Mouse (Mus musculus) stomach, embryonic 16.5 days (tissue): ENCODE results near the gene 1700020L24Rik. TPM values are rescaled to one million over a fixed set of nuclear protein-coding genes. Genes with fewer than 3 reads are reported as not detected.

Experiments used
- ATAC-seq: fragments of 200-750 bp; cut with Nextera tagmentation; 2 replicates; pipeline ENCODE4 v1.8.0; 2017; ENCODE audit warnings: moderate number of reproducible peaks, moderate TSS enrichment; ENCODE audit not compliant: insufficient read depth, low FRiP score
- H3K27ac ChIP-seq: fragments of 300-500 bp; sonication (generic); 2 replicates; pipeline ENCODE4 v1.5.1; 2014; ENCODE audit warnings: low read length
- H3K27me3 ChIP-seq: fragments of 300-500 bp; sonication (generic); 2 replicates; pipeline ENCODE4 v1.6.1; 2014; ENCODE audit warnings: low read length, control low read depth, mixed read lengths; ENCODE audit not compliant: control insufficient read depth, insufficient read depth
- H3K36me3 ChIP-seq: fragments of 300-500 bp; sonication (generic); 2 replicates; pipeline ENCODE4 v1.6.1; 2014; ENCODE audit warnings: low read length; ENCODE audit not compliant: control insufficient read depth, insufficient read depth
- H3K4me1 ChIP-seq: fragments of 300-500 bp; sonication (generic); 2 replicates; pipeline ENCODE4 v1.6.1; 2014; ENCODE audit warnings: low read length, control low read depth, mixed read lengths; ENCODE audit not compliant: control insufficient read depth, insufficient read depth
- H3K4me2 ChIP-seq: fragments of 300-500 bp; sonication (generic); 2 replicates; pipeline ENCODE4 v1.6.1; 2014; ENCODE audit warnings: low read depth, low read length, mixed read lengths
- H3K4me3 ChIP-seq: fragments of 300-500 bp; sonication (generic); replicated peaks from 2 replicates; pipeline ENCODE4 v1.5.1; 2014; ENCODE audit warnings: mild to moderate bottlenecking, low read length
- H3K9ac ChIP-seq: fragments of 300-500 bp; sonication (generic); 2 replicates; pipeline ENCODE4 v1.6.1; 2014; ENCODE audit warnings: low read length
- H3K9me3 ChIP-seq: fragments of 300-500 bp; sonication (generic); replicated peaks from 2 replicates; pipeline ENCODE4 v1.6.1; 2016; ENCODE audit warnings: low read length, control low read depth; ENCODE audit not compliant: control insufficient read depth
- WGBS: fragments of 180-500 bp; shearing (Covaris S2); extraction: QIAGEN DNeasy Blood & Tissue Kit; methylation state at CpG from one replicate; pipeline ENCODE4 v1.1.7; 2014; 5-methylcytosine and 5-hydroxymethylcytosine counted together
- polyA plus RNA-seq: library from polyadenylated mRNA; unstranded; fragments of >200 nt; fragmentation: Nextera tagmentation; extraction: Ambion mirVana; gene quantifications from 2 replicates; pipeline ENCODE4 v1.2.1, GENCODE M21; 2015

1700020L24Rik gene
- polyA plus RNA-seq, 1 experiment from 2014 or later: 0.21 TPM

- Histone ChIP-seq H3K36me3 (no peaks in the 10 kb centered on the region), H3K9me3 (no peaks in the 10 kb centered on the region), H3K9ac (no peak within 1 kb of the TSS), H3K4me3 (no peak within 1 kb of the TSS), H3K4me2 (no peak within 1 kb of the TSS), H3K27ac (no peak within 1 kb of the TSS), H3K27me3 (peaks cover 27% of the 10 kb centered on the region), H3K4me1 (0 out of 2 replicates have a peak, but pooled peaks cover 6% of the 10 kb centered on the region)
- WGBS: 48% methylated on average over 5 of the region's 5 CpGs
- no peak for ATAC-seq
Observed at GRCm38 (mm10) chr11:83429355-83429754, 8.1 kb upstream of the 1700020L24Rik start, which contains the start of gene Gas2l2. Gene Gas2l2 (minus strand): TSS chr11:83429455.

DNA sequence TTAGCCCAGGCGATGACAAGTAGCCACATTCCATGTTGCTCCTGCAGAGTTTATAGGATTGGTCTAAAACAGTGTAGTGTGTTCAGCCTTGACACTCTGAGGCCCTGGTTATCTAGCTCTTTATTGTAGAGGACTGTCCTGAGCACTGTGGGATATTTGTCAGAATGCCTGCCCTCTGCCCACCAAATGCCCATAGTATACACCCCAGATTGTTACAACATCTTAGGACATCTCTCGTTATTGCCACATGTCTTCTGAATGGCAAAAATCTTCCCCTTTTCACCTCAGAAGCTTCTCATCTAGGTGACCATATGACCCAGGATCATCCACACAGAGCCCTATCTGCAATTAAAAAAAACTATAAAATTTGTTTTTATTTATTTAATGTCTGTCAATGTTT lies 4.9 kb upstream of the 1700020L24Rik start:
- no peaks in the 10 kb centered on the region for H3K9me3 ChIP-seq
- H3K27ac ChIP-seq: no peak overlapping the region
- no peak overlapping the region for H3K4me2 ChIP-seq
- no peak overlapping the region for H3K4me3 ChIP-seq
- peaks cover 9% of the 10 kb centered on the region; the same call in 1 of the 2 replicates for H3K27me3 ChIP-seq
- H3K9ac ChIP-seq: no peak overlapping the region
- WGBS: 80% methylated on average over 2 of the region's 2 CpGs
- 0 out of 2 replicates have a peak, but pooled peaks cover 6% of the 10 kb centered on the region for H3K4me1 ChIP-seq
- no peaks in the 10 kb centered on the region for H3K36me3 ChIP-seq
- no peak for ATAC-seq

GRCm38 (mm10) chr11:83439426-83440060 lies 2.1 kb downstream of the 1700020L24Rik start:
- no peaks in the 10 kb centered on the region for H3K9me3 ChIP-seq
- 29% methylated on average over 11 of the region's 11 CpGs for WGBS
- peak overlapping the region; percentile 74 for H3K4me3 ChIP-seq
- no peak for ATAC-seq
- H3K27ac ChIP-seq: no peak overlapping the region
- no peaks in the 10 kb centered on the region for H3K36me3 ChIP-seq
- H3K9ac ChIP-seq: peak overlapping the region; percentile 71; the same call in 1 of the 2 replicates
- peak overlapping the region; percentile 96 for H3K4me2 ChIP-seq
- H3K4me1 ChIP-seq: peaks cover 2% of the 10 kb centered on the region; the same call in 1 of the 2 replicates
- H3K27me3 ChIP-seq: peaks cover 33% of the 10 kb centered on the region

DNA sequence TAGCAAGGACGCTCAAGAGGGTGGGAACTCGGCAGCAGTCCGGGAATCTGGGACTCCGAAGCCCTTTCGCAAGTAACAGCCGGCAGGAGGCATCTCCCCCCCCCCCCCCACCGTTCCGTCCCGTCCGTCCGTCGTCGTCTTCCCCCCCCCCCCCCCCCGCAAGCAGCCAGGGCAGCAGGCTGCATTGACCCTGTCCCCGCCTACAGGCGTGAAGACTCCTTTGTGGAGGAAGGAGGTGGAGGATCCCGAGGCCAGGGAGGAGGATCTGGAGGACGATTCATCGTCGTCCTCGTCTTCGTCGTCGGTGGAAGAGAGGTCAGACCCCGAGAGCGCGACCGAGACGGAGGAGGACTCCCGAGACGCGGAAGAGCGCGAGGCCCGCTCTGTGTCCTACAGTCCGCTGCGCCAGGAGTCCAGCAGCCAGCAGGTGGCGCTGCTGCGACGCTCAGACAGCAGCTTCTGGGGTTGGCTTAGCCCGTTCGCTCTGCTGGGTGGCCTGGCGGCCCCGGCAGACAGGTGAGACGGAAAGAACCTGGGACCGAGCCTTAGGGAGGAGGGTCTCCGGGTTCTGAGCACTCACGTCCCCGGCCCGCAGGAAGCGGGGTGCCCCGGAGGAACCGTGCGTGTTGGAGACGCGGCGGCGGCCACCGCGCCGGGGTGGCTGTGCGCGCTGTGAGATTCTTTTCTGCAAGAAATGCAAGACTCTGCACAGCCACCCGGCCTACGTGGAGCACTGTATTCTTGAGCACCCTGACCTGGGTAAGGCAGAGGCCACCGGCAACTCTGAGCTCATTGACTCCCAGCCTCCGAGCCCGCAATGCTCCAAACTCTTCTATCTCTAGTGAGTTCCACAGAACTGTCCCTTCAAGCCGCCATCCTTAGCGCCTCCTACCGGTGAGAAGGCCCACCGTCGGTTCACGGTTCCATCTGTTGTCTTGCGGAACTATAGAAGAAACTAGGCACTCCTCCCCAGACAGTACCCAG lies 2.9 kb downstream of the 1700020L24Rik start:
- under 1% methylated on average over 63 of the region's 75 CpGs for WGBS
- ATAC-seq: peak; percentile 90
- H3K4me3 ChIP-seq: peak overlapping the region; percentile 74
- peaks cover 40% of the 10 kb centered on the region for H3K27me3 ChIP-seq
- H3K9ac ChIP-seq: peak overlapping the region; percentile 72
- no peaks in the 10 kb centered on the region for H3K36me3 ChIP-seq
- peaks cover 5% of the 10 kb centered on the region; the same call in 1 of the 2 replicates for H3K4me1 ChIP-seq
- H3K9me3 ChIP-seq: no peaks in the 10 kb centered on the region
- H3K4me2 ChIP-seq: peak overlapping the region; percentile 96
- H3K27ac ChIP-seq: no peak overlapping the region

- H3K27me3 ChIP-seq: peaks cover 41% of the 10 kb centered on the region
- peaks cover 5% of the 10 kb centered on the region; the same call in 1 of the 2 replicates for H3K4me1 ChIP-seq
- peak overlapping the region; percentile 74; the same call in 1 of the 2 replicates for H3K4me3 ChIP-seq
- no peak overlapping the region; the same call in 1 of the 2 replicates for H3K9ac ChIP-seq
- ATAC-seq: no peak
- peak overlapping the region; percentile 96 for H3K4me2 ChIP-seq
- no peak overlapping the region for H3K27ac ChIP-seq
- 44% methylated on average over 7 of the region's 7 CpGs for WGBS
- H3K36me3 ChIP-seq: no peaks in the 10 kb centered on the region
- no peaks in the 10 kb centered on the region for H3K9me3 ChIP-seq
Observed at GRCm38 (mm10) chr11:83441235-83441634, 3.8 kb downstream of the 1700020L24Rik start.

DNA sequence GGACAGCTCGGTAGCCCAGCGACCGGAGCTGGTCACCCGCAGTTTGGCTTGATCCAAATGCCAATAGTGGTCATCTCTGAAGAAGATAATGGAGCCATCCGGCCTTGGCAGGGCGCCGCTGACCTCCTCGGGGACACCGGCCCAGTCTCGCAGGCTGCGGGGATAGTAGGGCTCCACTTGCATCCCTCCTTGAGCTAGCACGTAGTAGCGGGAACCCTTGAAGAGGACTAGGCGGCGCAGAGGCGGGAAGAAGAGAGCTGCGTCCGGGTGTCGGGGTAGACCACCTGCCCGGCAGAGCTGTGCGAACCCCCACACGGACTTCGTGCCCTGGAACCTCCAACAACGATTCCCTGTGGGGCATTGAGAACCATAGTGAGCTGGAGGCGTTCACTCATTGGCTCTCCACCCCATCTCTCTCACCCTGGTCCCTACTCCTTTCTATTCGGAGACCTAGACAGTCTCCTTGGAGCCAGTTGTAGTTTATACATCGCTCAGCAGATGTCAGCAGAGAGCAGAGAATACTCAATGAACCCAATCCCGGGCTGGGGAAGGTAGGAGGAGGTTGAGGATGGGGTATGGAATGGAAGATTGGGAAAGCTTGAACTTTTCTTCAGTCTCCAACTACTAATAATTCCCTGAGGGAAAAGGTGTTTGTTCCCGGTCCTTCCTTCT lies 5.3 kb downstream of the 1700020L24Rik start:
- H3K27ac ChIP-seq: no peak overlapping the region
- peak overlapping the region; percentile 11 for H3K4me3 ChIP-seq
- peak overlapping the region; percentile 33; the same call in 1 of the 2 replicates for H3K9ac ChIP-seq
- 13% methylated on average over 29 of the region's 29 CpGs for WGBS
- ATAC-seq: peak; percentile 21; the same call in 1 of the 2 replicates
- peaks cover 45% of the 10 kb centered on the region for H3K27me3 ChIP-seq
- H3K36me3 ChIP-seq: no peaks in the 10 kb centered on the region
- no peaks in the 10 kb centered on the region for H3K9me3 ChIP-seq
- H3K4me2 ChIP-seq: peak overlapping the region; percentile 39; the same call in 1 of the 2 replicates
- H3K4me1 ChIP-seq: peaks cover 15% of the 10 kb centered on the region

GRCm38 (mm10) chr11:83443824-83444223 lies 6.3 kb downstream of the 1700020L24Rik start:
- peaks cover 45% of the 10 kb centered on the region for H3K27me3 ChIP-seq
- 5% methylated on average over 7 of the region's 7 CpGs for WGBS
- H3K9ac ChIP-seq: no peak overlapping the region

GRCm38 (mm10) chr11:83445001-83445400 lies 7.5 kb downstream of the 1700020L24Rik start:
- H3K4me1 ChIP-seq: peaks cover 30% of the 10 kb centered on the region
- peak overlapping the region; percentile 33 for H3K4me3 ChIP-seq
- no peaks in the 10 kb centered on the region for H3K9me3 ChIP-seq
- H3K9ac ChIP-seq: peak overlapping the region; percentile 55
- ATAC-seq: no peak
- no peak overlapping the region for H3K27ac ChIP-seq
- H3K27me3 ChIP-seq: peaks cover 45% of the 10 kb centered on the region
- peak overlapping the region; percentile 52 for H3K4me2 ChIP-seq
- 30% methylated on average over 19 of the region's 19 CpGs for WGBS
- no peaks in the 10 kb centered on the region for H3K36me3 ChIP-seq

More at GRCm38 (mm10) chr11:83443824-83444223, 6.3 kb downstream of the 1700020L24Rik start:
- H3K27ac ChIP-seq: no peak overlapping the region
- H3K4me3 ChIP-seq: no peak overlapping the region
- peaks cover 25% of the 10 kb centered on the region for H3K4me1 ChIP-seq
- no peaks in the 10 kb centered on the region for H3K9me3 ChIP-seq
- no peaks in the 10 kb centered on the region for H3K36me3 ChIP-seq
- ATAC-seq: no peak
- no peak overlapping the region for H3K4me2 ChIP-seq
